Mouse (Mus musculus): ENCODE results near the gene Ern2. TPM values are rescaled to one million over a fixed set of nuclear protein-coding genes. Genes with fewer than 3 reads are reported as not detected.

Ern2 gene
- 0.08 and 0.10 TPM in 2 replicates for polyA plus RNA-seq (2015; fragmentation: Nextera tagmentation; extraction: Ambion mirVana)

- DNase-seq (ENCODE audit: low spot score): no peak
Observed at GRCm38 (mm10) chr7:122186043-122186442, at the start of gene Ern2. Ern2 (minus strand) TSS chr7:122186207.

GRCm38 (mm10) chr7:122230866-122231265 is 44.9 kb upstream of the Ern2 start:
- no peak for DNase-seq (ENCODE audit: low spot score)

GRCm38 (mm10) chr7:122229916-122230315 is 43.9 kb upstream of the Ern2 start:
- no peak for DNase-seq (ENCODE audit: low spot score)

DNA sequence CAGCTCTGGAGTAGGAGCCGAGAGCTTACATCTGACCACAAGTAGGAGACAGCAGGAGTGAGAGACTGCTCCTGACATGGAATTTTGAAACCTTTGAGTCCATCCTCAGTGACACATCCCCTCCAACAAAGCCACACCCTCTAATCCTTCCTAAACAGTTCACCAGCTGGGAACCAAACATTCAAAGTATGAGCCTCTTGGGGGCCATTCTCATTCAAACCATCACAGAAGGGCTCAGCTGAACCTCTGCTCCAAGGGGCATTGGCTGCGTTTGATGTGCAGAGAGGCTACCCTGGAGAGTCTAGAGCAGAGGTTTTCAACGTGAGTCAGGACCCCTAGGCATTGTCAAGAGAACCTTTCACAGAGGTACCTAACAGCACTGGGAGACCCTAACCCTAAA is 43.3 kb upstream of the Ern2 start:
- no peak for DNase-seq (ENCODE audit: low spot score)

DNA sequence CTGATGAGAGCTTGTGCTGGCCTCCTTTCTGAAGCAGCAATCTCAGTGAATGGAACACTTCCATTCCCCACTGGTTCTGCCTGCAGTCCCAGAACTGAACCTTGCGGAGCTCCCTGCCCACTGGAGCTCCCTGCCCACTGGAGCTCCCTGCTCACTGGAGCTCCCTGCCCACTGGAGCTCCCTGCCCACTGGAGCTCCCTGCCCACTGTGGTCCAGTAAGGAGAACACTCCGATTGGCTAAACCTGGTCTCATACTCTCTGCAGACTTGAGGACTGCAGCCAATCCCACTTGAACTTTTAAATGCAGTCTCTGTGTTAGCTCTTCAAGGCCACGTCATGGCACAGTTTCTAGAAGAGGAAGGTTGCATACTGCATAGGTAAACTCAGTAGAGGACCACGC is 40.7 kb upstream of the Ern2 start:
- DNase-seq (ENCODE audit: low spot score): no peak

- no peak for DNase-seq (ENCODE audit: low spot score)
Observed at GRCm38 (mm10) chr7:122226020-122226742, 40.2 kb upstream of the Ern2 start.

DNA sequence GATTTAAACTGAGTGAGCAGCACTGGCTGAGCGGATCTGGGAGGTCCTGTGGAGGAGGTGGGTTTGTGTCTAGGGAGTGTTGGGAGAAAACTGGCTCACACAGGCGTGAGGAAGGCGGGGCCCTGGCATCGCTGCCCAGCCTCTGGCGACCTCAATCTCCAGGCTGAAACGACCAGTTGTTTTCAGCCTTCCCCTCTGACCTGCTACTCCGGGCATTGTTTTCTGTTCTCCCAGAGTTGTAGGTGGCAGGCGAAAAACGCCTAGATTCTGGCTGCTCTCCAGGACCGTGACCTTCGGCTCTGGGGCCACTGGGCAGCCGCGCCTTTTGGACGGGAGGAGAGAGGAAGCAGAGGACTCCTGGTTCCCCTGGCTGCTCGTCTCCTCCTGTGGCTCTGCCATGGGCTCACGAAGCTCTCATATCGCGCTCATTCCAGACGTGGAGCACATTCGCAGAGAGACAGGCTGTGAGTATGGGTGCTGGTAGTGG is 33.4 kb upstream of the Ern2 start, which contains the start of gene Chp2:
Gene Chp2, plus strand, starts transcription at position 182 of the 487 bp plus-strand sequence.
- DNase-seq (ENCODE audit: low spot score): no peak

GRCm38 (mm10) chr7:122208276-122209021 is 22.4 kb upstream of the Ern2 start:
- DNase-seq (ENCODE audit: low spot score): no peak

GRCm38 (mm10) chr7:122206121-122206520 is 20.1 kb upstream of the Ern2 start:
- no peak for DNase-seq (ENCODE audit: low spot score)

DNA sequence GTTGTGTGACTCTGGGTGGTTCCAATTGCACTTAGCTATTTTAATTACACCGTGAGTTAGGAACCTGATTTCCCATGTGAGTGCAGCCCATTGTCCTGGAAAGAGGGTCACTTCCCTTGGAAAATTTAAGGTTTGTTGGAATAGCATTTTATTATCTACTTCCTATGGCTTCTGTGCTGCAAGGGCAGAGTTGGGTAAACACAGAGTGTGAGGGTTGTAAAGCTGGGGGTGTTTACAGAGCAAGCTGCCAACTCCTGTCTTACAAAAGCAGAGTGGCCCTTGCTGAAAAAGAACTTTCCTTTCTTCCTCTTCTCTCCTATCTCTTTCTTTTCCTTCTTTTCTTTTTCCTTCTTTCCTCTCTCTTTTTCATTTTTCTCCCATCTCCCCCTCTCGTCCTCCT is 17.9 kb upstream of the Ern2 start:
- no peak for DNase-seq (ENCODE audit: low spot score)

- peak; percentile 49 for DNase-seq (ENCODE audit: low spot score)
Observed at GRCm38 (mm10) chr7:122199296-122199695, 13.3 kb upstream of the Ern2 start.

DNA sequence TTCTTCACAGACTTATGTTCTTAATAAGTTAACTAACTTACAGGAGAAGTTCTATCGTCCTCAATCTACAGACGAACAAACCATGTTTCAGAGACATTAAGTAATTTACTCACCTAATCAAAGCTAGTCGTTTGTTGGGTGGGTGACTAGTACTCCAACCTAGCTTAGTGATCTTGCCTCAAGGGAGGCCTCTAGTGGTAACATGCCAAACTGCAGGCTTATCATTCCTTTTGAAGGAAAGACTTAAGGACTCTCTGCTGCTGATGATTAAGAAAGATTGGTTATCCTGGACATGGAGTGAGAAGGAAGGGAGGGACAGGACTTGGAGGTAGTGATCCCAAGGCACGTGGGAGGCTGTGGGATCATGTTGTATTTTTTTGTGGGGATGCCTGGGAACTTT is 11.3 kb upstream of the Ern2 start:
- peak; percentile 67 for DNase-seq (ENCODE audit: low spot score)

DNA sequence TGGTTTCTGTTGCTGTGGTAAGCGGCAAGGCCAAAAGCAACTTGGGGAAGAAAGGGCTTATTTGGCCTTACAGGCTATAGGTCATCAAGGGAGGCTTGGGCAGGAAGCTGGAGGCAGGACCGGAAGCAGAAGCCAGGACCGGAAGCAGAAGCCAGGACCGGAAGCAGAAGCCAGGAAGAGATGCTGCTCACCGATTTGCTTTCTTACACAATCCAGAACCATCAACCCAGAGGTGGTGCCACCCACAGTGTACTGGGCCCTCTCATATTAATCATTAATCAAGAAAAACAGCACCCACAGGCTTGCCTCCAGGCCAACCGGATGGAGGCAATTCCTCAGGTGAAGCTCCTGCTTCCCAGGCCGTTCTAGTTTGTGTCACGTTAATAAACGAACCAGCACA is 10.8 kb upstream of the Ern2 start:
- DNase-seq (ENCODE audit: low spot score): no peak

GRCm38 (mm10) chr7:122193919-122194318 is 7.9 kb upstream of the Ern2 start:
- no peak for DNase-seq (ENCODE audit: low spot score)

DNA sequence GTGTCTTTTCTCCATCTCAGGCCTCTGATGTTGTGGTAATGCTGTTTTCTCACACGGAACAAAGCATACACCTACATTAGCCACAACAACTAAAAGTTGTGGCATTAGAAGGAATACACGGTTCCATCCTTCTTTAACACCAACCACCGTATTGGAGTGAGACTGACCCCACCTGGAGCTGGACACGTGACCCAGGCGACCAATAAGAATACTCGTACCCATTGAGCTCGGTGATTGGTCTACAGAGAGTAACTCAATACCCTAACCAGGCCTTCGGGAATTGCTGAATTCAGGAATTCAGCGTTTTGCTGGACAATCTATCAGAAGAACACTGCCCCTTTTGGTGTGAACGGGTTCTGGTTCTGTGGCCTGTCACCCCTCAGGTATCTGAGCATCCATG is 5.1 kb upstream of the Ern2 start:
- no peak for DNase-seq (ENCODE audit: low spot score)

DNA sequence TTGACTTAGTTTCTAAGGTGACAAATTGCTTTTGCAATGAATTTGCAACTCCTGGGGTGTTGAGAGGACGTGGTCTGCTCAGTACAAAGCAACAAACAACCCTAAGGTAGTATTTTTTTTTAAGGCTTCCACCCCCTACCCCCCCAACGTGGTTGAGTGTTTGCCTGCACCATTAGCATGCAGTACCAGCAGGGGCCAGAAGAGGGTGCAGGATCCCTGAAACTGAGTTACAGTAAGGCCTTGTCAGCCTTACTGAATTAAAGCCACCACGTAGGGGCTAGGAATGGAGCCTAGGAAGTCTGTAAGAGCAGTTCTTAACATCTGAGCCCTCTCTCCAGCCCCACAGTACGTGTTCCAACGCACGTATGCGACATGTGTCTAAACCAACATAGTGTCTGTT is 3.5 kb upstream of the Ern2 start:
- peak; percentile 74 for DNase-seq (ENCODE audit: low spot score)

DNA sequence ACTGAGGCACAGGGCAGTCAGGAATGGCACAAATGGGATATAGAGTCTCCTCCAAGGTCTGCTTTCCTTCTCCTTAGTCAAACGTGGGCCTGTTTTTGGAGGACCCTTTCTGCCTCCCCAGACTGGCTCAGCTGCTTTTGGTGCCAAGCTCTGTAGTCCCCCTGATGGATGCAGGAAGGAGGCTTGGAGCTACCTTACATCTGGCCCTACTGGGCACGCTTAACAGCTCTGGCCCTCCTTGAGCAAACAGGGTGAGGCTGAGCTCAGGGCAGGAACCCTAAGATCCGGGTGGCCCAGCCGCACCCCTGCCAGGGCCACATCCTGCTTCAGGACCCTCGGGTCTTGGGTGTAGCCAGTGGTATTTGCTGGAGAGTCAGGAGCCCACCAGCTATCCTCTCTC is 1.4 kb downstream of the Ern2 start:
- no peak for DNase-seq (ENCODE audit: low spot score)

DNA sequence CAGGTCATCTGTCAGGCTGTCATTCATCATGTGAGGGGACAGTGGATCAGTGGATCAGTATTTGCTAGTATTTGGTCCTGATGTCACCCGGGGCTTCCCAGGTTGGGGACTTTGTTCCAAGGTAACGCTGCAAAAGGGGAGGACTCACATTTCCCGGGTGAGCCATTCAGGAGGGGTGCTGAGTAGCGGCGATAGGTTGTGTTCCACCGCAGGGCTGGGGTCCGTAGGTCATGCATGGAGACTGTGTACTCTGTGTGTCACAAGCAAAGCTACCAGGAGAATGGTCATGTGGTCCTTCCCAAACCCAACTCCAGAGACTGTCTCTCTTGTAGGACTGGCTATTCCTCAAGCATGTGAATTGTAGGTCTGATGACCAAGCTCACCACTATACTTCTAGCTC is 5.3 kb downstream of the Ern2 start:
- no peak for DNase-seq (ENCODE audit: low spot score)

DNA sequence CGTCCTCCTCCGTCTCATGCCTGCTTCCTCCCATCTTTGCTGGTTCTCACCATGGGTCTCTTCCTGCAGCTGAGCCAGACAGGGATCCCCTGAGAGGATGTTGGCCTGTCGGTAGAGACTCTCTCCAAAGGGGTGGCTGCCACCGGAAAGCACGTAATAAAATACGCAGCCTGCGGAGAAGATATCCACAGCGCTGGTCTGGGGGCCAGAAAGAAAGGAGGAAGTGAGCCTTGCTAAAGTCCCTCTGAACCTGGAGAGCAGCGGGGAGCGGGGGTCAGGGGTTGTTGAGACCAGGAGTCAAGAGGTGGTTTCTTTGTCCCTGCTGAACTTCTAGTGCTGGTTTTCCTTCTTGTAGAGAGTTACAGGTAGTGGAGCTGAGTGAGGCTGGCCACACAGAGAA is 14.4 kb downstream of the Ern2 start:
- no peak for DNase-seq (ENCODE audit: low spot score)

DNA sequence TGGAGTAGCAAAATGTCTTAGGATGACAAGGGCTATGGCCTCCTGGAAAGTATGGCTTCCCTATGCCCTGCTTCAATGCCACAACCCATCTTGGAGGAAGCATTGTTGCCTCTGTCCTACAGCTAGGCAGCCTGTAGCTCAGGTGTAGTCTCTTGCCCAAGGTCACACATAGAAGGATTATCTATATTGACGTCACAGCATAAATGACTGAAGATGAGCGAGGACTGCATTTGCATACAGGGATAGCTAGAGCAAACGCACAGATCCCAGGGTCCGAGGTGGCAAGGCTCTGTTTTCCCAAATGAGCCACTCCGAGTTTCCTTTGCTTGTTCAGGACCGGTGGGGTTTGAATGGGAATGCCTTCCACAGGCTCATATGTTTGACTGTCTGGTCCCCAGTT is 15.3 kb downstream of the Ern2 start:
- DNase-seq (ENCODE audit: low spot score): no peak

- DNase-seq (ENCODE audit: low spot score): no peak
Observed at GRCm38 (mm10) chr7:122167203-122167602, 18.8 kb downstream of the Ern2 start.

DNA sequence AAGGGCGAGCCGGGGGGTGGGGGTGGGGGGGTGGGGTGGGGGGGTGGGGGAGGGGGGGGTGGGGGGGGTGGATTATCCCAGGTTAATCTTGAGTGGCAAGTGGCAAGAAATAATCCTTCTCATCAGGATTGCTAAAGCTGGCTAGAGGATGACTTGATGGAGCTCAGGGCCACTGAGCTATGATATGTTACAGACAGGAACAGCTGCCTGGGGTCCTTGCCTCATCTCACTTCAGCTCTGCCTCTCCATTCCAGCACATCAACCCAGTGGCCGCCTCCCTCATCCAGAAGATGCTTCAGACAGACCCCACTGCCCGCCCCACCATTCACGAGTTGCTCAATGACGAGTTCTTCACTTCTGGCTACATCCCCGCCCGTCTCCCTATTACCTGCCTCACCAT is 22.2 kb downstream of the Ern2 start:
- DNase-seq (ENCODE audit: low spot score): no peak

- peak; percentile 32 for DNase-seq (ENCODE audit: low spot score)
Observed at GRCm38 (mm10) chr7:122160037-122160436, 26.0 kb downstream of the Ern2 start.
